Mouse (Mus musculus): ENCODE measurements around the gene Fosl2.

The Fosl2 gene

GRCm38 (mm10) chr5:32135336-32136206 lies at the start of gene Fosl2:
Gene Fosl2 (plus strand): TSS chr5:32135801.
- peak; percentile 91 for DNase-seq

GRCm38 (mm10) chr5:32085971-32086370 lies 49.6 kb upstream of the Fosl2 start:
- DNase-seq = no peak

- no peak for DNase-seq
Measured at GRCm38 (mm10) chr5:32086526-32087090, 49.0 kb upstream of the Fosl2 start.

- DNase-seq = no peak
Measured at GRCm38 (mm10) chr5:32089481-32089880, 46.1 kb upstream of the Fosl2 start.

- no peak for DNase-seq
Measured at GRCm38 (mm10) chr5:32092281-32092680, 43.3 kb upstream of the Fosl2 start.

GRCm38 (mm10) chr5:32098691-32099090 lies 36.9 kb upstream of the Fosl2 start:
- DNase-seq = no peak

GRCm38 (mm10) chr5:32102484-32102883 lies 33.1 kb upstream of the Fosl2 start:
- no peak for DNase-seq

- no peak for DNase-seq
Measured at GRCm38 (mm10) chr5:32102971-32103431, 32.6 kb upstream of the Fosl2 start.

- no peak for DNase-seq
Measured at GRCm38 (mm10) chr5:32103545-32103944, 32.1 kb upstream of the Fosl2 start.

- DNase-seq = no peak
Measured at GRCm38 (mm10) chr5:32104119-32104990, 31.2 kb upstream of the Fosl2 start.

- DNase-seq = no peak
Measured at GRCm38 (mm10) chr5:32106473-32107140, 29.0 kb upstream of the Fosl2 start.

GRCm38 (mm10) chr5:32110651-32111050 lies 24.9 kb upstream of the Fosl2 start:
- DNase-seq = no peak

- no peak for DNase-seq
Measured at GRCm38 (mm10) chr5:32112206-32112916, 23.2 kb upstream of the Fosl2 start.

GRCm38 (mm10) chr5:32120901-32121376 lies 14.7 kb upstream of the Fosl2 start:
- DNase-seq = no peak

- DNase-seq = no peak
Measured at GRCm38 (mm10) chr5:32121936-32122335, 13.7 kb upstream of the Fosl2 start.

- DNase-seq = no peak
Measured at GRCm38 (mm10) chr5:32122363-32122762, 13.2 kb upstream of the Fosl2 start.

GRCm38 (mm10) chr5:32124957-32125356 lies 10.6 kb upstream of the Fosl2 start:
- no peak for DNase-seq

GRCm38 (mm10) chr5:32127226-32127625 lies 8.4 kb upstream of the Fosl2 start:
- DNase-seq = no peak

- DNase-seq = no peak
Measured at GRCm38 (mm10) chr5:32127927-32128326, 7.7 kb upstream of the Fosl2 start.

- peak; percentile 81 for DNase-seq
Measured at GRCm38 (mm10) chr5:32132971-32133501, 2.6 kb upstream of the Fosl2 start.

GRCm38 (mm10) chr5:32133549-32134004 lies 2.0 kb upstream of the Fosl2 start:
- peak; percentile 60 for DNase-seq
